Mouse (Mus musculus) c-Kit-positive CD71-positive TER-119-negative erythroid progenitor cells, embryonic 14.5 days (primary cell): ENCODE measurements at regions not wholly inside any gene's neighbourhood (a gene's known extent, or its start where the extent isn't known, plus 50 kb on each side); places are given as distances from the start of the nearest gene placed in this dataset.

ENCODE experiments used
- DNase-seq: peaks from one replicate; pipeline ENCODE4 v3.0.0-alpha.2; 2013; ENCODE audit warnings: low read depth

DNA sequence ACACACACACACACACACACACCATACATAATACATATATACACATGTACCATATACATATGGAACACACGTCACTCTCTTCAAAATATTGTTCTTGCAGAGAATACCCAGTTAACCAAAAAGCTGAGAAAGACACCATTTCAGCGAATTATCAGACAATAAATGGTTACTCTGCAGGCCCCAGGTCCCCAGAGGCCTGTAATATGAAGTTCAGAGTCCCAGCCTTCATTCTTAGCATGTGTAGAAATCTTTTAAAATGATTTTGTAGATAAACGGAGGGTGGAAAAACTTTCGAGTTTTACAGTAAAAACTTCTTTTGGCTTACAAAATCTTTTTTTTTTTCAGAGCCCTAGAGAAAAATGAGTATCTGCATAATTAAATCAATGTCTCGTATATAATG lies 58.7 kb upstream of the Sash1 start:
- DNase-seq: no peak

DNA sequence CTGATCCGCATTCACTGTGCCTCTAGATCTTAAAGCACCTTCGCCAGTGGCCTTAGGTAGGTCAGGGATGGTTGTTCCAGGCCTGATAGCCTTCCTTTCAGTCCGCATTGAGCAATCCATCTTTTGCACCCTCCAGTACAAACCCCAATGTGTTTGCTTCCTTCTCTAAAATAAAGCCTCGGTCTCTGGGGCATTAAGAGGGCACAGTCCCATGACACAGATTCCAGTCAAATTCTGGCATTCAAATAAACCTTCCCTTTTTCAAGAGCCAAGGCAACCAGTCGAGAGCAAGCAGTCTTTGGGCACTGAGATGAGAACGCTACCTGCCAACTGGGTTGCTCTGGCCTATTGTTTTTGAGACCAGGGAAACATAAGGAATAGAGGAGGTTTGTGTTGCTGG lies 57.8 kb upstream of the Sash1 start:
- DNase-seq: no peak

DNA sequence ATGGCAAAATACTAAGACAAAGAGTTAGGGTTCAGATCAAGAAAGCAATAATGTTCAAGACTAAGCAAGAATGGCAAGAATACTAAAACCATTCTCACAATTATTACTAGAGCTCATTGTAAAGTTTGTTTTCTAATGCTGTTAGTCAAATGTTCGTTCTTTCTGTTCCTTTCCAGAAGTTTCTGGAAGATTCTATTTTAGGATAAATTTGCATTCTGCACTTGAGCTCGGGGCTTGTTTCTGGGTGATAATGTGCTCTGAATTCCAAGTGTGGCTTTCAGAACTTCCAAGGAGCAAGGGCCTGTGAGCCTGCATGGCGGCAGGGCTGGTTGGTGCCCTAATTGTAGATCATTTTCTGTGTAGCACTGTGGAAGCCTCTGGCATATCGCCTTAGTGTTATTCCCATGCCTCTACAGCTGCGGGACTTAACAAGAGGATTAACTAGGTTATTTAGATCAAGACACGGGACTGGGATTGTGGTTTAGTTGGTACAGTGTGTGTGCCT lies 57.1 kb upstream of the Sash1 start:
- no peak for DNase-seq

DNA sequence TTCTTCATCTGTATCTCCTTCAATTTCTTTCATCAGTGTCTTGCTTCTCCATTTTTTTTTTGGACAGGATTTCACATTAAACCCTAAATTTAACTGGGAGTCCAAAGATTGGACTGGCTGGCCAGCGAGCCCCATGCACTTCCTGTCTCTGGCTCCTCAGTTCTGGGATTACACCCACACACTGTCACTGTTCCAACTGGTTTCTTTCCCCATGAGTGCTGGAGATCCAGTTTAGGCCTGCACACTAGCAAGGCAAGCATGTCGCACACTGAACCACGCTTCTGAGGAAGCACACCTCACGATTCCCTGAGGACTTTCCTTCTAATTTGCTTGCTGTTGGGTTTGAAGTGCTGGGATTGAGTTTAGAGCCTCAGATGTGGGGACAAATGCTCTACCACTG lies 50.5 kb upstream of the Sash1 start:
- no peak for DNase-seq
